Mouse (Mus musculus) embryonic fibroblast, embryonic 13.5 days (primary cell): ENCODE data around the gene Tshz2.

ENCODE experiments used
- CTCF ChIP-seq: IDR thresholded peaks from 2 replicates; pipeline ENCODE4 v1.5.1; 2011; ENCODE audit warnings: mild to moderate bottlenecking, control low read depth, low read length, moderate library complexity, borderline replicate concordance; ENCODE audit not compliant: insufficient read depth
- POLR2A ChIP-seq: IDR thresholded peaks from 2 replicates; pipeline ENCODE4 v1.6.1; 2011; ENCODE audit warnings: low read depth, mild to moderate bottlenecking, control low read depth, low read length, moderate library complexity

DNA sequence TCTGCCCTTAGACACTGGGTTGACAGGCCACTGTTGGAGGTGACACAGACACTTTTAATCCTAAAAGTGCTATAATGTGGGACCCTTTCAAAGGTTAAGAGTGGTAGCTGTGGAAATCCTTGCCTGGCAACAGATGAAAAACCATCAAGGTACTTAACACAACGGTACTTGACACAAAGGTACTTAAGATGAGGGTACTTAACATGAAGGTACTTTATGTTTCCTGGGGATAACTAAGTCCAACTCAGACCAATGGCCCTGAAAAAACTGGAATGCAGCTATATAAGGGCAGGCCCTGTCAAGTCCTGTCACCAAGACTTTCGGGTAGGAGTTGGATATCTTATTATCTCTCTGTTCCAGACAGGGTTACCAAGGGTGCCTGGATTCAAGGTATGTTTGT lies 320.2 kb downstream of the Tshz2 start:
- no peak for TF ChIP-seq POLR2A
- no peak for TF ChIP-seq CTCF
